In genomic region chr12:76558206-76558605, GRCm38 (mm10) we compare ENCODE assay signal across 16 mouse cellular contexts. TPM values are rescaled to one million over a fixed set of nuclear protein-coding genes. Genes with fewer than 3 reads are reported as not detected.
DNase-seq lines count a peak whose midpoint lies in the region; ATAC-seq and TF ChIP-seq lines count a peak whose summit lies in the region.
"Had no signal": no experiment of that assay in that cellular context is flagged by ENCODE, and none has a peak within 500 bp of the region (broad histone marks: within the 10 kb centered on the region; RNA-seq: fewer than 3 reads in every experiment).

No protein-coding gene starts in this region.

- no peak overlapping the region for H3K9ac ChIP-seq in liver, embryonic 14.5 days (replicated peaks)
- no peak overlapping the region for H3K9ac ChIP-seq in liver, embryonic 11.5 days (ENCODE audit: low read depth, low read length)
- no peak overlapping the region for H3K9ac ChIP-seq in intestine, embryonic 16.5 days (ENCODE audit: low read depth, low read length)
- no peak overlapping the region for H3K9ac ChIP-seq in kidney, embryonic 16.5 days (replicated peaks; ENCODE audit: low read length)
- H3K9ac ChIP-seq in stomach, embryonic 15.5 days = no peak overlapping the region
- H3K9ac ChIP-seq in forebrain, embryonic 11.5 days (ENCODE audit: low read length) = no peak overlapping the region
- H3K9ac ChIP-seq: forebrain, postnatal 0 days; heart, embryonic 13.5 days; hindbrain, embryonic 12.5 days; lung, embryonic 15.5 days had no signal

- ATAC-seq in liver, embryonic 14.5 days (ENCODE audit: insufficient read depth) = peak; percentile 39; the same call in 1 of the 2 replicates
- no peak for ATAC-seq in liver, embryonic 11.5 days (replicated peaks; ENCODE audit: low FRiP score)
- ATAC-seq in intestine, embryonic 16.5 days = peak; percentile 91
- peak; percentile 64 for ATAC-seq in kidney, embryonic 16.5 days (ENCODE audit: low FRiP score, low TSS enrichment)
- peak; percentile 83 for ATAC-seq in stomach, embryonic 15.5 days (ENCODE audit: insufficient read depth, low FRiP score, low read depth)
- no peak for ATAC-seq in forebrain, embryonic 11.5 days (replicated peaks; ENCODE audit: low FRiP score)
- ATAC-seq: CD4-positive, CD25-positive, alpha-beta regulatory T cell, adult 4 months; forebrain, postnatal 0 days had no signal

- no peaks in the 10 kb centered on the region for H3K36me3 ChIP-seq in liver, embryonic 14.5 days (replicated peaks; ENCODE audit: control insufficient read depth, insufficient read depth, low read depth)
- H3K36me3 ChIP-seq in liver, embryonic 11.5 days (ENCODE audit: control insufficient read depth, insufficient read depth, low read length) = peaks cover 6% of the 10 kb centered on the region
- peaks cover 11% of the 10 kb centered on the region for H3K36me3 ChIP-seq in intestine, embryonic 16.5 days (ENCODE audit: control insufficient read depth, insufficient read depth, low read length)
- peaks cover 21% of the 10 kb centered on the region for H3K36me3 ChIP-seq in kidney, embryonic 16.5 days (ENCODE audit: insufficient read depth, low read length)
- peaks cover 14% of the 10 kb centered on the region for H3K36me3 ChIP-seq in stomach, embryonic 15.5 days
- H3K36me3 ChIP-seq in forebrain, embryonic 11.5 days (ENCODE audit: control insufficient read depth, insufficient read depth, low read length) = no peaks in the 10 kb centered on the region
- H3K36me3 ChIP-seq: hindbrain, embryonic 12.5 days; midbrain, embryonic 10.5 days had no signal

- H3K27ac ChIP-seq in liver, embryonic 14.5 days = no peak overlapping the region
- no peak overlapping the region for H3K27ac ChIP-seq in liver, embryonic 11.5 days (ENCODE audit: low read depth, low read length)
- peak overlapping the region; percentile 79 for H3K27ac ChIP-seq in intestine, embryonic 16.5 days (ENCODE audit: low read length)
- H3K27ac ChIP-seq in kidney, embryonic 16.5 days (ENCODE audit: low read length) = peak overlapping the region; percentile 25; the same call in 1 of the 2 replicates
- H3K27ac ChIP-seq in stomach, embryonic 15.5 days = peak overlapping the region; percentile 28; the same call in 1 of the 2 replicates
- no peak overlapping the region for H3K27ac ChIP-seq in forebrain, embryonic 11.5 days (ENCODE audit: low read depth, low read length)
- H3K27ac ChIP-seq: heart, embryonic 13.5 days; hindbrain, embryonic 12.5 days; layer of hippocampus, adult 2 months; lung, embryonic 15.5 days; midbrain, embryonic 10.5 days had no signal

- no peak for TF ChIP-seq EP300 in liver, embryonic 14.5 days (IDR thresholded peaks at IDR 0.05; ENCODE audit: low read depth)

- H3K4me1 ChIP-seq in liver, embryonic 14.5 days (replicated peaks; ENCODE audit: control insufficient read depth in 2 of 2, insufficient read depth in 2 of 2, low read length in 1 of 2) = peaks cover 0 to 4% of the 10 kb centered on the region in 2 experiments; a peak in 1 of 4 replicates
- H3K4me1 ChIP-seq in liver, embryonic 11.5 days (replicated peaks; ENCODE audit: control insufficient read depth, insufficient read depth, low read length) = peaks cover 21% of the 10 kb centered on the region
- H3K4me1 ChIP-seq in intestine, embryonic 16.5 days (ENCODE audit: control insufficient read depth, insufficient read depth, low read length) = peaks cover 43% of the 10 kb centered on the region
- peaks cover 47% of the 10 kb centered on the region for H3K4me1 ChIP-seq in kidney, embryonic 16.5 days (ENCODE audit: insufficient read depth, low read length)
- H3K4me1 ChIP-seq in stomach, embryonic 15.5 days = peaks cover 38% of the 10 kb centered on the region
- H3K4me1 ChIP-seq in forebrain, embryonic 11.5 days (replicated peaks; ENCODE audit: control insufficient read depth, insufficient read depth, low read length) = no peaks in the 10 kb centered on the region

- DNase-seq in liver, embryonic 14.5 days (ENCODE audit: low read depth in 3 of 3, low spot score in 3 of 3) = no peak
- DNase-seq in liver, embryonic 11.5 days (ENCODE audit: low spot score) = no peak
- DNase-seq in spleen, postnatal 14 days (ENCODE audit: low spot score in 2 of 2) = no peak
- no peak for DNase-seq in forebrain, embryonic 11.5 days (ENCODE audit: low spot score)
- DNase-seq: cerebellum, postnatal 14 days; forebrain, postnatal 0 days; right cerebral cortex, postnatal 4 days had no signal

- H3K27me3 ChIP-seq in liver, embryonic 14.5 days (ENCODE audit: control insufficient read depth, insufficient read depth, low read length) = no peaks in the 10 kb centered on the region
- H3K27me3 ChIP-seq in liver, embryonic 11.5 days (replicated peaks; ENCODE audit: control insufficient read depth, insufficient read depth, low read length) = no peaks in the 10 kb centered on the region
- H3K27me3 ChIP-seq in intestine, embryonic 16.5 days (replicated peaks; ENCODE audit: control insufficient read depth, insufficient read depth, low read length) = no peaks in the 10 kb centered on the region
- no peaks in the 10 kb centered on the region for H3K27me3 ChIP-seq in kidney, embryonic 16.5 days (ENCODE audit: insufficient read depth, low read length)
- no peaks in the 10 kb centered on the region for H3K27me3 ChIP-seq in stomach, embryonic 15.5 days (replicated peaks)
- H3K27me3 ChIP-seq in forebrain, embryonic 11.5 days (ENCODE audit: control insufficient read depth, insufficient read depth, low read length) = no peaks in the 10 kb centered on the region
- H3K27me3 ChIP-seq: heart, embryonic 13.5 days; hindbrain, embryonic 12.5 days; lung, embryonic 15.5 days had no signal

- TF ChIP-seq CTCF in liver, embryonic 14.5 days (IDR thresholded peaks at IDR 0.05; ENCODE audit: low read depth) = no peak

- H3K4me2 ChIP-seq in liver, embryonic 14.5 days (ENCODE audit: low read depth) = no peak overlapping the region
- no peak overlapping the region for H3K4me2 ChIP-seq in liver, embryonic 11.5 days
- H3K4me2 ChIP-seq in intestine, embryonic 16.5 days (ENCODE audit: low read depth, low read length) = no peak overlapping the region
- H3K4me2 ChIP-seq in kidney, embryonic 16.5 days (replicated peaks; ENCODE audit: low read depth, low read length) = no peak overlapping the region
- no peak overlapping the region for H3K4me2 ChIP-seq in stomach, embryonic 15.5 days
- H3K4me2 ChIP-seq in forebrain, embryonic 11.5 days (ENCODE audit: low read depth, low read length, severe bottlenecking) = no peak overlapping the region
- H3K4me2 ChIP-seq: heart, embryonic 13.5 days; hindbrain, embryonic 12.5 days; lung, embryonic 15.5 days had no signal

- 47% methylated on average over 5 of the region's 5 CpGs for WGBS in liver, embryonic 14.5 days (ENCODE audit: insufficient replicate concordance)
- WGBS in liver, embryonic 11.5 days = 51% methylated on average over 5 of the region's 5 CpGs
- WGBS in intestine, embryonic 16.5 days = 41% methylated on average over 5 of the region's 5 CpGs
- WGBS in kidney, embryonic 16.5 days = 56% methylated on average over 5 of the region's 5 CpGs
- WGBS in stomach, embryonic 15.5 days = 47% methylated on average over 5 of the region's 5 CpGs
- 81% methylated on average over 5 of the region's 5 CpGs for WGBS in forebrain, embryonic 11.5 days

- no peak overlapping the region for H3K4me3 ChIP-seq in liver, embryonic 14.5 days (ENCODE audit: insufficient read depth in 1 of 2, low read depth in 2 of 2, low read length in 2 of 2)
- H3K4me3 ChIP-seq in liver, embryonic 11.5 days (ENCODE audit: low read depth, low read length) = no peak overlapping the region
- no peak overlapping the region for H3K4me3 ChIP-seq in intestine, embryonic 16.5 days (ENCODE audit: low read length)
- no peak overlapping the region for H3K4me3 ChIP-seq in kidney, embryonic 16.5 days (ENCODE audit: low read length)
- H3K4me3 ChIP-seq in stomach, embryonic 15.5 days (replicated peaks) = no peak overlapping the region
- H3K4me3 ChIP-seq in forebrain, embryonic 11.5 days (ENCODE audit: low read depth, low read length) = no peak overlapping the region
- H3K4me3 ChIP-seq: heart, embryonic 13.5 days; hindbrain, embryonic 12.5 days; layer of hippocampus, adult 2 months; lung, embryonic 15.5 days; midbrain, embryonic 10.5 days had no signal

- no peaks in the 10 kb centered on the region for H3K9me3 ChIP-seq in liver, embryonic 14.5 days (ENCODE audit: control insufficient read depth, low read length)
- no peaks in the 10 kb centered on the region for H3K9me3 ChIP-seq in liver, embryonic 11.5 days (ENCODE audit: control insufficient read depth, low read length)
- no peaks in the 10 kb centered on the region for H3K9me3 ChIP-seq in intestine, embryonic 16.5 days (ENCODE audit: control insufficient read depth, low read length)
- no peaks in the 10 kb centered on the region for H3K9me3 ChIP-seq in kidney, embryonic 16.5 days (ENCODE audit: low read length)
- no peaks in the 10 kb centered on the region for H3K9me3 ChIP-seq in stomach, embryonic 15.5 days
- H3K9me3 ChIP-seq in forebrain, embryonic 11.5 days (ENCODE audit: control insufficient read depth, low read length) = no peaks in the 10 kb centered on the region
- H3K9me3 ChIP-seq: heart, embryonic 13.5 days; hindbrain, embryonic 12.5 days; lung, embryonic 15.5 days; midbrain, embryonic 10.5 days had no signal

RNA-seq across cellular contexts. Expression of gene Plekhg3, which starts 27.5 kb away (rescaled TPM):
- 4.1 and 5.0 TPM in 2 replicates for polyA plus RNA-seq in liver, embryonic 14.5 days (2012; rRNA removed)
- 1.4 and 2.3 TPM in 2 replicates for polyA plus RNA-seq in liver, embryonic 14.5 days (2014; fragmentation: Nextera tagmentation; extraction: Ambion mirVana)
- 3.4 and 4.1 TPM in 2 replicates for polyA plus RNA-seq in liver, embryonic 11.5 days (2014; fragmentation: Nextera tagmentation; extraction: Ambion mirVana)
- polyA plus RNA-seq in intestine, embryonic 16.5 days (2015; fragmentation: Nextera tagmentation; extraction: Ambion mirVana) = 8.8 and 9.3 TPM in 2 replicates
- 23.0 and 24.8 TPM in 2 replicates for polyA plus RNA-seq in kidney, embryonic 16.5 days (2015; fragmentation: Nextera tagmentation; extraction: Ambion mirVana)
- polyA plus RNA-seq in stomach, embryonic 15.5 days (2015; fragmentation: Nextera tagmentation; extraction: Ambion mirVana) = 11.5 and 13.9 TPM in 2 replicates
- 1.0 and 1.3 TPM in 2 replicates for polyA plus RNA-seq in forebrain, embryonic 11.5 days (2014; fragmentation: Nextera tagmentation; extraction: Ambion mirVana)

Comparison
In these comparisons a context has a peak if more than half of its experiments do, and no peak if none do; other contexts are left out.
1. ATAC-seq: peak in liver, embryonic 14.5 days (single experiment), intestine, embryonic 16.5 days (single experiment), kidney, embryonic 16.5 days (single experiment) and stomach, embryonic 15.5 days (single experiment); none in liver, embryonic 11.5 days (single experiment) and forebrain, embryonic 11.5 days (single experiment).
2. H3K27ac ChIP-seq: peak in intestine, embryonic 16.5 days (single experiment), kidney, embryonic 16.5 days (single experiment) and stomach, embryonic 15.5 days (single experiment); none in liver, embryonic 14.5 days (single experiment), liver, embryonic 11.5 days (single experiment) and forebrain, embryonic 11.5 days (single experiment).